Mouse (Mus musculus) layer of hippocampus, adult 11-12 months (tissue): ENCODE measurements at regions not wholly inside any gene's neighbourhood (a gene's known extent, or its start where the extent isn't known, plus 50 kb on each side); places are given as distances from the start of the nearest gene placed in this dataset.

ENCODE experiments used
- DNase-seq: peaks from one replicate; pipeline ENCODE4 v3.0.0; 2022; ENCODE audit warnings: low spot score

DNA sequence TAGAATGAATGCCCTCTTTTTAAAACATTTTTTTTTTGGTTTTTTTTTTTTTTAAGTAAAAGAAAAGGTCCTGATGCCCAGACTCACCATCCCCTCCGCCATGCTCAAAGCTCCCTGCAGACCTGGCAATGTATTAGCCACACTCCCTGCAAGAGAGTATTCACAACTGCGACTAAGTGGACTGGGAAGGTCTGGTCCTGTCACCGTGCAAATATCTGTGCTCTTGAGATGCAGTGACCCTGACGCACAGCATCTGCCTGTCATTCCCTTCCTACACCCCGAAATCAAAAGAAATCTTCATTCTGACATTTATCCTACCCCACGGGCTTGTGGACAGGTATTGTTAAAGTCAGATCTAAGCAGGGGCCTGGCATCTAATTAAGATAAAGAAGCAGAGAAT lies 95.4 kb upstream of the Dio3 start:
- DNase-seq = no peak

DNA sequence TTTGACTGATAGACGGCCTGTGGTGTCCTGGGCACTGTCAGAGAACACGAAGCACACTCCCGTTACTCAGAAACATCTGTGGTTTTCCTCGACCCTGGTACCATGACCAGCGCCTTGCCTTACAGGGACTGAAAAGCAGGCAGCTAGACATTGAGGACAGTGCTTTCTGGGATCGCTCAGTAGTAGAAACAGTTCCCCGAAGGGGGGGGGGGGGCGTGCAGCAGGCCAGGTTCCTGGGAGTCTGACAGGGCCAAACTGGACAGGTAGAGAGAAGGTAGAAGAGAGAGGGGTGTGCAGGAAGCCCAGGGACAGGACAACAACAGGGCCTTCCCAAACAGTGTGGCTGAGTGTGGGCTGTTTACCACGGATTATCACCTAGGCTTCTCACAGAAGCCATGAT lies 93.5 kb upstream of the Dio3 start:
- no peak for DNase-seq

DNA sequence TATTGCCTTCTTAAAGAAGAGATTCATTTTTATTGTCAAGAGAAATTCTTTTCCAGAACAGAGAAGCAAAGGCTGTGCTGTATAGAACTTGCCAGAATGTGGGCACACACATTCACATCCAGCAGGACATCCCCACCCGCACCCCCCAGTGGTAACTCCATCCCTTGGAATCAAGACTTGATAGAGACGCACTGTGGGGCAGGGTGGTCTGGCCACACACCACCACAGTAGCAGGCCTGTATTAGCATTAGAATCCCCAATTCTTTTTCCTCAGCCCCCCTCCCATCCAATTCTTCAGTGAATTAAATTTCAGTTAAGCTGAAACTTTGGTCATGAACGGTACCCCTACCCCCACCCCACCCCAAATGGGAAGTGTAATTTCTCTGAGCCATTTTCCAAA lies 92.5 kb upstream of the Dio3 start:
- DNase-seq = no peak

DNA sequence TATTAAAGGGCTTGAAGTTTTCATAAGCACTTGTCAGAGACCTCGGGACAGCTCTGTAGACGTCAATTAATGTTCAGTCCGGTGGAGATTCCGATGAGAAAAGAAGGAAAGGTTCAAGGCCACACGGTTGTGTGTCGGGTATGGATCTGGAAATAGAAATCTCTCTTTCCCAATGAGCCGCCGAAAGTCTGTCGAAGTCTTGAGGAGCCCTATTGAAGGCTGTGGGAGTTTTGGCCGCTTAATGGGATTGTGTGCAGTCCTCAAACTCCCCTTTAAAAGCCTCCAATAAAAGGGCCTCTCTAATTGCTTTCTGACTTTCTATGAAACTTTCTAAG lies 92.0 kb upstream of the Dio3 start:
- no peak for DNase-seq

DNA sequence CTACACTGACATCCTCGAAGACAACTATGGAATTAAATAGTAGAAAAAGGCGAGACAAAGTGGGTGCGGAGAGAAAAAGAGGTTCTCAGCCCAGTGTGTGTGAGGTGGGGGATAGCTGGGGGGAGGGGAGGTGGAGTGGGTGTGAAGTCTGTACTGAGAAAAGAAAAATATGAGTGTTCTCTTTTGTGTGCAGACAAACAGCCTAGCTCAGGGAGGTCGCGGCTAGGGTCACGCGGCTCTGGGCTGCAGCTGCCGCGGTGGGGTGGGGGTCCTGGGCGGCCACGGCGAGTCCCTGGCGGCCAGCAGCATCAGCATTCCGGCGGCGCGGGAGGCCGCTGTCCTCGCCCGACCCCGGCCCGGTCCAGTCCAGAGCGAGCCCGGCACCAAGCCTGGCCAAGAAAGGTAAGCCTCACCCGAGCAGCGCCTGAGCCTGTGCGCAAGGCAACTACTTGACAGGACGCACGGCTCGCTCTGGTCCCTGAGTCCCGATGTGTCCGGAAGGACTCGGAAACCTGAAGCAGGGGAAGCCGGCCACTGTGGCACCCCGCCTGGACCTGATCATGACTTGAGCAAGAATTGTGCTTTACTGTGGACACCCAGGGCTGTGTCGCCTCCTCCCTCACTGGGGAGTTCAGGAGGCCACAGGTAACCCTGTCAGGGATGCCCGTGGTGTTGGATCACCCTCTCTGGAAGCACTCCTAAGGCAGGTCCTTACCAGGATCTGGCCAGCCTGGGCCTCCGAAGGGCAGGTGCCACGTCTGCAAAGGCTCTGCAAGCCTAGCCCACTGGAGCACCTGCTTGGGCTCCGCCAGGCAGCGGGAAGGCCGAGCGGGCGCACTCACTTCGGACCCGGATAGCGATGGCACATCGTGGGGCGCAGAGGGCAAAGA lies 91.4 kb upstream of the Dio3 start:
- DNase-seq = no peak

DNA sequence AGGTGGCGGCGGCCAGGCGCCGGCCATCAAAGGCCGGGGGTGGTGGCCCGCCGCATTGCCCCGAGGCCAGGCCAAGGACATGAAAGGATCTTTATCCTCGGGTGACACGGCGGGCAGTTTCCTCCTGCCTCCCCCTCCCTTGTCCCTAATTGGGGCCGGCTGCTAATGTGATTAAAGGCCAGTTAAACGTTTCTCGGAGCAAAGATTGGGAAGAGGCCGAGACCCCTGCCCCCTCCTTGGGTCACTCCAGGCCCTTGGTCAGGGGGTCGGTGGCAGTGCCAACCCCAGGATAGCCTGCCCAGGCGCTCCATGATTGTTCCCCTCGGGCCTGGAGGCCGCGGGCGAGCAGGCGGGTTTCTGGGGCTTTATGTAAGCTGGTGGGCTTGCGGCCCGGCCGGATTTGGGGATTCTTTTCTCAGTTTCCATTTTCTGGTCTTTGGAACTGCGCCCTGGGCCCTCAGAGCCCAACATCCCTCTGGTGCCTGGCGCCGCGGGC lies 90.7 kb upstream of the Dio3 start:
- no peak for DNase-seq

DNA sequence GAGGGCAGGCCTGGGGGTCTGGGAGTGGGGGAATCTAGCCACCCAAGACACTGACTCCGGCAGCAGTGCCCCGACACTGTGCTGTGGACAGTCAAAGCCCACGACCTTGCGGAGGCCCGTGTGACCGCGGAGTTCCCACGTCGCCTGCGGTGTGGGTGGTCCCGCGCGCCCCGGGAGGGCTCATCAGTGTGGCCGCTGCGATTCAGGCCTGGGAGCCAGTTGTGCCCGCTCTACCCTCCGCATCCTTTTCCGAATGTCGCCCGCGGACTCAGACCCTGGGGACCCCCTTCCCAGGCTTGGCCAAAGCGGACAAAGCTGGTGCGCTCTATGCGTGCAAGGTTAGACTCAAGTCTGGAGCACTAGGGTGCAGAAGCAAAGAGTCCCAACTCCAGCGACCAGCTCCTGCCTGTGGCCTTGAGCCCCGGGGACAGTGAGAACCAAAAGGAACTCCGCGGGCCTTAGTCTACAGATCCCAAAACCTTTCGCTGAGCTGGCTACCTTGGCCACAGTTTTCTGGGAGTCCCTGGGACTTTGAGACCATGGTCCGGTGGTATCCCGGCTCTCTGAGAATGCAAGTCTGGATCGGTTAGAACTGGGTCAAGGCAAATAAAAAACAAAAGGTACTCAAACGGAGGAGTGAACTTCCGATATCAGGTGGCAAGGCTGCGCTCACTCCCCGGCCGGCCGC lies 90.1 kb upstream of the Dio3 start:
- no peak for DNase-seq

DNA sequence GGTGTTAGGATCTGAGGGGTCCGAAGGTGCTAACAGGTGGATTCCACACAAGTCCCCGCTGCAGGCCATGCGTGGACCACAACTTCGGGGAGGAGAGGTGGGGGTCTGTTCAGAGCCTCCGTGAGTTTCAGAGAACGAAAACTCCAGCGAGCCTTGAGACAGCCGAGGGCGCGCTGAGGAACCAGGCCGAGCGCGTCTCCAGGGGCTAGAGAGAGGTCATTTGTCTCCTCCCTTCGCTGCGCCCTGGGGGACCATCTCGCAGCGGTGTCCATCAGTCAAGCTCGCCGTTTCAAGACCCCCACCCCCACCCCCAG lies 89.6 kb upstream of the Dio3 start:
- DNase-seq = no peak

DNA sequence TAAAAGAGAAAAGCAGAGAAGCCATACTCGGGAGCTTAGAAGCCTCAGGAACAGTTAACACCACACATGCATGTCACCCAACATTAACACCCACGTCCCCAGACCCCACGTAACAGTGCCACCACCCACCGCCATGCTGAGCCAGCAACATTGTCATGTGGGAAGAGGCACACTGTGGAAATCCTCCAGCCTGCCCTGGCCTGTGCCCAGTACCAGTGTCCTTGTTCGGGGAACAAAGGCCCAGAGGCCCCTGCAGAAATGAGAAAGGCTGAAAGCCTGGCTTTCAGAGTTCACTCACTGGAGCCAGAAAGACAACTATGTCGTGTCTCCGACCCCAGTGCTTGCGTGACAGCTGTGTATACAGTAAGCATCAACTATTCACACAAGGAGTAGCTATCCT lies 86.7 kb upstream of the Dio3 start:
- no peak for DNase-seq

DNA sequence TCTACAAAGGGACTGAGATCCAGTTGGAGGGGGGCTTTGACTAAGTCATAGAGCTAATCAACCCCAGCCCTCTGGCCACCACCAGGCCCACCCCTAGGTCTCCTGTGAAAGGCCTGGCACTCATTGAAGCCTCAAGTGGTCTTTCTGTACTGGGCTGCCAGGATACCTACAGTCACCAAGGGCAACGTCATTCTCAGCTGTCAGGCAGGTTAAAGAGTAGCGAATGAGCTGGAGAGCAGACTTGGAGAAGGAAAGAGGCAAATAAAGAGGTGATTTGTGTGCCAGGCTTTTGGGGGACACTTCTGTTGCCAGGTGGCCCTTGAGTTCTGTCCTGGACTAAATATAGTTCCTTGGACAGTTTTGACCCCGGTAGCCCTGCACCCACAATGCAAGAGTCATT lies 81.5 kb upstream of the Dio3 start:
- no peak for DNase-seq

DNA sequence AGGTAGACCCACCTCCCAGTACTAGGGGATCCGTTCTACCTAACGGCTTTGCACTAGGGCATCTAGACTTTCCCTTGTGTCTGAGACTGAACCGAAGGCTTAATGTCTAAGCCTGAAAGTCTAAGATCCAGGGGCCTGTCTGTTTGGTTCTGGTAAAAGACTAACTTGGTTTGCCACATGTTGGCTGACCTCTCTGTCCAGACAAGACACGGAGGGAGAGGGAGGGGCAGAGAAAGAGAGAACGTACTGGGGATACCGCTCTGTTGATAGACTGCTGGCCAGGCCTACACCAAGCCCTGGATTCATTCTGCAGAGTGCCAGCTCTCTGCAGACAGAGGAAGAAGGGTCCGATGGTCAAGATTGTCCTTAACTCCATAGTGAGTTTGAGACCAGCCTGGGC lies 78.4 kb upstream of the Dio3 start:
- DNase-seq = no peak

DNA sequence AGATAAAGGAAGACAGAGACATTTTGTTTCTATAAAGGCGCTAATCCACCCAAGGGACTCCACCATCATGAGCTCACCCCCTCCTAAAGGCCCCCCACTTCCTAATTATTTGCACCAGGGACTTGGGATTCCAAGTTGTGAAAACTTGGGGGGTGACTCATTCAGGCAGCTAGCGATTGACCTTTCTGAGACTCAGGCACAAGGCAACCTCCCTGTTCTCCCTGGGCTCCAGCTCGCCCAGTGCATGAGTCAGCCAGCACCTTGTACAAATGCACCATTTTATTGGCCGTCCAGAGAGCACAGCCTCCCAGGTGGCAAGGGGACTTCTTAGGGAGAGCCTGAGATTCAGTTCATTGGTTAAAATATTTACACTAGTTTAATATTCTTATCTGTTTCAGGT lies 78.0 kb upstream of the Dio3 start:
- DNase-seq = no peak

DNA sequence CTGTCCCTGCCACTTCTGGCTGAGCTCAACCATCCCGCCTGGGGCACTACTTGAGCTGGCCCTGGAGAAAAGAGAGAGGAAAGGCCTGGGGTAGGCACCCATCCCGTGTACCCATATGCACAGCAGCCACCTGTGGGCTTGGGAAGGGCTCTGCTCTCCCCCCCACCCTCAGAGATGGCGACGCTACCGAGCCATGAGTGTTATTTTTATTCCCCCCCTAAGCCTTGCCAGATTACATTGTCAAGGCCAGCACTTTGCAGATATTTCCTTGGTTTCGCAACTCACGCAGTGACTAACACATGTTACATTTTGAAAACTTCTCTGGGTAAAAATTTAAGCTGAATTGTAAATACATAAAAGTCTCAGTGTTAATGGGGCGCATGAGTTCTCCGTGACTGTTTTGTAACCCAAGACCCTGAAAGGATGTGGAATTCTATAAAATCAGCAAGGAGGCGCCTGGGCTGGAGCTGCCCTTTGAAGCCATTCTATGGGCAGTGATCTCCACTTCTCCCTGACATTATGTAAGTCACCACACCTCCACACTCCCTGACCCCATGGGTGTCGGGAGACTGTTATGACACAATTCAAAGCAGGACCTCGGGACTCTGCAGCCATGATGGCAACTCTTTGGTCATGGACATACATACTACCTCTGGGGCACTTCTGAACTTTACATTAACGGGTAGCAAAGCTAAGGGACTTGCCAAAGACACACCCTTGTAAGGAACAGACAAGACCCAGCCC lies 75.4 kb upstream of the Dio3 start:
- no peak for DNase-seq

DNA sequence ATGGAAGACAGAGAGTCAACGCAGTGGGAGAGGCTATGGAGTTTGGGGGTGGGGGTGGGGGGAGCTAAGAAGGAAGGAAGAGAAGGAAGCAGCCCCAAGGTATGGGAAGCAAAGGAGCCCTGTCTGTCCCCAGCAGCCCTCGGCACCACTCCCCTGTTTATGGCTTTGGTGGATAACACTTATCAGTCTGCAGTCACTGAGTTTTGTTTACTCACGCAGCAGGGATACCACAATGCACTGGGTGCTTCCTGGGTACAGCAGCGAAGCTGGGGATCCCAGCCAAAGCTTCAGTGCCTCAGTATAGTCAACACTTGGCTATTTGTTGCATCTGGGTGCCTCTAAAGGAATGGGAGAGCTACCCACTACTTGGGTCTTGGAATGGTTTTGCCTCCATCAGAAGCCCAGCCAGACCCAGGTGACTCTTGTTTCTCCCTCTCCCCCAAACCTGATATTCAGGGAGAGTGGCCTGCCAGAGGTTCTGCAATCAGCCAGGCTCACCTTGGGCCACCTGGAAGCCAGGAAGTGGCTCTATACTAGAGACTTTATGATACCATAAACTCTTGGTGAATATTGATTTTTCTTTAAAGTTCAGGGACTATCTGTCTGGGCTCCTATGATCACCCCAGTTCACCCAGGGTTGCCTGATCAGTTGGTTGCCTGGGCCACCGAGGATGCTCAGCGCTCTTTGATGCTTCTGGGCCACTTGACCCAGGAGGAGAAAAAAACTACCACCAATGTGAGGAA lies 74.5 kb upstream of the Dio3 start:
- no peak for DNase-seq

DNA sequence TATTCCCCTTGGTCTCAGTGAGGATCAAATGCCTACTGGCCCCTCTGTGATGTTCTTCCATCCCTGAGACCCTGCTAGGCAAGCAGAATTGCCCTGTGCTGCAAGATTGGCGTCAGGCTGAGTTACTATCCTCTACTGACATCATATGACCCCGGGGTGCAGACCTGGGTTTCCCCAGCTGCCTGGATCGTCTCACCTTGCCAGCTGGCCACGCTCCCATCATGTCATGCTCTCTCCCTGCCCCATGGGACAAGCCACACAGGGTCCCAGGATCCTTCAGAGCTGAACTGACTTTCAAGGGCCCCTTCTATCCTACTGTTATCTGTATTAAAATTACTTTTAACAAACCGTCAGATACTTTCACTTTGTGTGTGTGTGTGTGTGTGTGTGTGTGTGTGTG lies 72.6 kb upstream of the Dio3 start:
- DNase-seq = no peak

DNA sequence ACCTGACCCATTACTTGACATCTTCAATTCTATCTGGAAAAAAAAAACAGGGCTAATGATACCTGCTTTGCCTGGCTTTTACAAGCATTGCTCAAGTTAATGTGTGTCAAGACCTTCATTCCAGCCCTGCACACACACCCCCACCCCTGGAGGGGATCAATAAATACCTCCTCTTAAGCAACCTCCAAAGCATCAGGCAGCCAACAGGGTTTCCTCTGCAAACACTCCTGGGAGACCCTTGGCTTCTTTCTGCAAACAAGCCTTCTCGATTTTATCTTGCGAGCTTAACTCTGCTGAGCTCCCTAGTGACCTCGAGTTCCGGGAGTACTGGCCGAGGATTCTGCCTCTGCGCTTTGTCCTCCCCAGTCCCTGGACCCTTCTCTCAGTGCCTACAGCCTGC lies 72.1 kb upstream of the Dio3 start:
- no peak for DNase-seq

DNA sequence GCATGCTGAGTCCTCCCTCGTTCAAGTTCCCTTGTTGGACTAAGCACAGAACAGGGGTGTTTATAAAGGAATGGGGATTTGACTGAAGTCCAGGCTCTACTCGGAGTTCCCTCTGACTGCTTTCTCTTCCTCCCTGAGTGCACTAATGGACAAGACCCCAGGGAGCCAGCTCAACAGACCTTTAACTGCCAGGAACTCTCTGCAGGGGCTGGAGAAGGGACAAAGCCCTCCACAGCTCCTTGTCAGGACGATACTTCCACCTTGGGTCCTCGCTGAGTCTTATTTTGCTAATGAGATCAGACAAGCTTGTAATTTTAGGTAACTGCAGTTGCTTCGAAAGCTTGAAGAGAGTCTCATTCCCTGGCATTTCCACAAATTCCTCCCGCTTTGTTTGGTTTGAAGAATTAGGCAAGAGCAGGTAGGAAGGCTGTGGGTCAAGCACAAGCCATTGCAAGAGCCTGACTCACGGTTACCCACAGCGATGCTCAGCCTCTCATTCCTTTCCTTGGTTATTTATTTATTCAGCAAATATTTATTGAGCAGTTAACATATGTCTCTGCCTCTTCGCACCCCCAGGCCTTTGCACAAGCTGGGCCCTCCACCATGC lies 71.5 kb upstream of the Dio3 start:
- no peak for DNase-seq

DNA sequence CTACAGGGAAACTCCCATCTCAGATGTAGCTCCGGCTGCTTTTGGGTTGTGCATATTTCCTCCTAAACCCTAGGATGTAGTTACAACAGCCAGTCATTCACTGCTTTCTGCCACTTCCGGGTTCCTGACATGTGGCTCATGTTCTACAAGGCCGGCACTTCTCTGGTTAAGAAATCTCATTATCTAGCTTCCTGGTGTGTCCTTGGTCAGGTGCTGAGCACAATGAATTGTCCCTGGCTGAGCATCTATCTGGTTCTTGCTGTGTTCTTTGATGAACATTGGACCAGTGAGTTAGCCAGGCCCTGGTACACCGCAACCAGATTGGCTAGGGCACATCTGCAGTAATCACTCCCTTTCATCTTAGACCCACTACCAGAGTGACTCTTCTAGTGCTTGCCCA lies 66.2 kb upstream of the Dio3 start:
- DNase-seq = no peak

DNA sequence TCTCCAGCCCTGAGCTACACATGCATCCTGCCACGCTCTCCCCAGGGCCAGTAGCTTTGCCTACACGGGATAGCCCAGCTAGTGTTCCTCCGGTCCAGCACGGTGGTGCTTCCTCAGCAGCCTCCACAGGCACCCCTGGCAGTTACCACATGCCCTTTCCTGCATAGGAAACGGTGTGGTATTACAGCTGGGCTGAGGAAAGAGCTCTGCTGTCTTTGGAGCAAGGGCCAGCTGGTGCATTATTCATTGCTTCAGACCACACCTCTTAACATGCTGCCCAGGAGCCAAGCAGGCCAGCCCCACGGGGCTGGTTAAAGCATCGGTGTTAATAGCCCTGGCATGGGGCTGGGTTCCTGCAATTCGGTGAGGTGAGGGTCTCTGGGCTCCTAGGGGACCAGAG lies 64.0 kb upstream of the Dio3 start:
- no peak for DNase-seq

DNA sequence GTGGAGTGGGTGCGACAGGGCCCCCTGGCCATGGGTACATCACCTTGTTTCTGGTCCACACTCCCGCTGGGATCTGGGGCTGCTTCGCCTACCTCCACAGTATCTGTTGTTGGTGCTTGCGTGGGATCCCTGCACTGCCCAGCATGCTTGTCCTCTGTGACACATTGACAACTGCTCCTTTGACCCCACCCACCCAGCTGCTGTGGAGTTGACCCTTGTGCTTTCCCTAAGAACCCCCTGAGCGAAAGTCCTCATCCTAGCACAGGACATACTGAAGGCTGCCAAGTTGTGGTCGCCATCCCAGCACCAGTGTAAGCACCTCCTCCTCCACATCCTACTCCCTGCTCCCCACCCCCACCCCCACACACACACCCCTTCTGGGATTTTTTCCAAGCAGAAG lies 63.6 kb upstream of the Dio3 start:
- DNase-seq = no peak

DNA sequence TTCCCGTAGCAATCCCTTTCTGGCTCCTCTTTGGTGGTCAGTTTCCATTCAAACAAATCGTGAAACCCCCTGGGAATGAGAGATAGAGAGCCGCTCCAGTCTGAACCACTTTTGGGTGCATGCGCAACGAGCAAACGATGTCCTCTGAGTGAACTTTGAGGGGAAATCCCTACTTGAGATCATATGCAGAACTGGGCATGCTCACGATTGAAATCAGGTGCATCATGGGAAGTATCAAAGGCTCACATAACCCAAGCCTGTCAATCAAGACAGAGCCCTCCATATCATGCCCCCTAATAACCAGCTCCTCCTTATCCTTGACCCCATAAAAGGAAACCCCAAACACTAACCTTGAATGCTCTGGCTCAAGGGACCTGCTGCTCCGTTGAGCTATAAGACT lies 59.1 kb upstream of the Dio3 start:
- no peak for DNase-seq

DNA sequence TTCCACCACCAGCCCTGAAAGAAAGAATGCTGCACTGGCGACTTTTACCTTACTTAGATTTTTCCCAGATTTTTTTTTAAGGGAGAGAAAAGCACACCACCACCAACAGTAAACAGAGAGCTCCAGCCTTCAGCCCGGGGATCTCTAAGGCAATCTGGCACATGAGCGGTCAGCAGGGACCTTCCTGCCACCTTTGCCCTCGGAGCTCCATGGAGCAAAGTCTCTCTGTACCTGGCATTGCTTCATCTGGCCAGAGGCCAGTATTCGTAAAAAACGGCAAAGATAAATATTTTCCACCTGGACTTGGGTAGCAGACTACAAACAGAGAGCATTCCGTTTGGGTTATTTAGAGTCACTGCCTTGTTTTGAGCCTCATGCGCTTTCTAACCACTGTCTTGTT lies 58.4 kb upstream of the Dio3 start:
- DNase-seq = no peak
